Mouse (Mus musculus) right cerebral cortex, postnatal 10 days (tissue): ENCODE results near the gene 4930535I16Rik.

Experiments used
- DNase-seq, 2 experiments: peaks; one replicate each; pipeline ENCODE4 v3.0.0; 2021; ENCODE audit warnings: low spot score in 2 of 2

4930535I16Rik gene

DNA sequence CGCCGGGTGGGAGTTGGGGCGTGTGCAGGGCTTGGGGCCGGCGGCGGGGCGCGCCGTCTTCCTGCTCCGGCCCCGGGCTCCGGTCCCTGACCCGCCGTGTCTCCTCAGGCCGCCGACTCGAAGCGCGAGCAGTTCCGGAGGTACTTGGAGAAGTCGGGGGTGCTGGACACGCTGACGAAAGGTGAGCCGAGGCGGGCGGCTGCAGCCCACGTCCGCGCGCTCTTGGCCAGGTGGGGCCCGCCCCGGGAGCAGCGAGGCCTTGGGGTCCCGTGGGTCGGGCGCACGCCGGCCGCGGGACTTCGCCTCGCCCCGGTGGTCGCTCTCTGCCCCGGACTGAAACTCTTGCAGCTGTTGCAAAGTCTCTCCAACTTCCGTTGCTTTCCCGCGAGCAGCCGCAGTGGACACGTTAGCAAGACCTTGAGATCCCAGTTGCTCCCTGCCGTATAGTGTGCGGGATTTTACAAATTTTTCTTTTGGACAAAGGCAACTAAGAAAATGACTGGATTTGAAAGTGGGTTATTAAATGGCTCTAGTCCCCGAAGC lies 12.6 kb downstream of the 4930535I16Rik start:
- DNase-seq = no peak

DNA sequence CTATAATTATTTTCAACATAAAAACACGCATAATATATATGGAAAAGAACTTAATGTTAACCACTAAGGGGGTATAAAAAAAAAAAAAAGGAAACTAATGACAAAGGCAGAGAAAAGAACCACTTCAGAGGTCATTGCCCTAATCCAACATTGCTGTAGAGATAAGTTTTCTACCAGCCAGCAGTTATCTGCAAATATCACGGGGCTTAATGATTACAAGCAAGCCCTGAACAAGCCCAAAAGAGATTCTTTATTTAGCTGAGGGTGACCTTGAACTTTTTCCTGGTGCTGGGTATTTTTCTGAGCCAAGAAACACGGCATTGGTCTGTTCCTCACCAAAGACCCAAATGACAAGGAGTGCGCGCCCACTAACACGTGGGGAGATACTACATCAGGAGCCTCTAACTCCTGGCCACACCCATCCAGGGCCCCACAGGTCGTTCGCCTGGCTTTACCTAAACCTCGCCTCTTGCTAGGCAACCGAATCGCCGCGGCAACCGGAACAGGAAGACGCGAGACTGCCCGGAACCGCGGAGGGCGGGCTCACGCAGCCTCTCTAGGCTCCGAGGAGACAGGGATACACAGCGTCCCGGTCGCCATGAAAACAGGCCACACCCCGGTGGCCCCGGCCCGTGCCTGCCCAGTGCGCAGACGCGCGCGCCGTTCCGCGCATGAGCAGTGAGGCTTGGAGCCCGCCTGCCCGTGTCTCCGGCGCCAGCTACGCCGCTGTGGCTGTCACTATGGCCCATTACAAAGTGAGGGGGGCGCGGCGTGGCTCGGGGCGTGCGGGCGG lies 13.3 kb downstream of the 4930535I16Rik start, which contains the start of gene Mycbp:
TSS of gene Mycbp (plus strand) at position 500 of the 793 bp plus-strand sequence.
- DNase-seq = peak; percentile 98 to 99

DNA sequence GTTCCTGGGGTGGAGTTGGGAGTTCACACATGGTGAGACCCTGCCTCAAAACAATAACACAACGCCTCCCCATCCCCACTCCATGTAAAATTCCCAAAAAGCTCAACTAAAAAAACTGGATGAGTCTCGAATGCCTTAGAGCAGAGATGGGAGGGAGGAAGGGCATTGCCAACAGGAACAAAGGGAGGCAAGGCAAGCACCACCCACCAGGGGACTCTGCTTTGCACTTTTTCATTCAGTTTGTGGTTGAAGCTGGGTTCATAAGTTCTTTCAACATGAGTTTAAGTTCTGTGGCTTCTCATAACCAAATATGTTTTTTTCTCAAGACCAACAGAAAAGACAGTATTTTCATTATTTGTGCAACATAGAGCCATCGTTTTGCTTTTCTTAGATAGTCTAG lies 14.4 kb downstream of the 4930535I16Rik start:
- DNase-seq = no peak

DNA sequence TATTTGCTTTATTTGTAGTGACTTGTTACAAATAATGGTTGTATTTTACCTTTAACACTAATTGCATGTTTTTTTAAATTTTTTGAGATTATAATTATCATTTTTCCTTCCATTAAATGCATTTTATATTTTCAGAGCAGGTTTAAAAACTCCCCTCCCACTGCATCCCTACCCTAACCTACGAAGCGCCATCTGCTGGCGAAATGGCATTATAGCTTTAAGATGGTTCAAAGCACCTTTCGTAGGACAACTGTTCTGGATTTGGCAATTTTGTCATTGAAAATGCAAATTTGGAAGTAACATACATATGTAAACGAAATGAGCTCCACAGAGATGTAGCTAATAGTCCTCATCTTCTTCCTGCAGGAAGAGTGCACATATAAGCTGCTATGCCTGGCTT lies 19.1 kb downstream of the 4930535I16Rik start:
- DNase-seq = peak in 1 of 2 experiments; percentile 72

DNA sequence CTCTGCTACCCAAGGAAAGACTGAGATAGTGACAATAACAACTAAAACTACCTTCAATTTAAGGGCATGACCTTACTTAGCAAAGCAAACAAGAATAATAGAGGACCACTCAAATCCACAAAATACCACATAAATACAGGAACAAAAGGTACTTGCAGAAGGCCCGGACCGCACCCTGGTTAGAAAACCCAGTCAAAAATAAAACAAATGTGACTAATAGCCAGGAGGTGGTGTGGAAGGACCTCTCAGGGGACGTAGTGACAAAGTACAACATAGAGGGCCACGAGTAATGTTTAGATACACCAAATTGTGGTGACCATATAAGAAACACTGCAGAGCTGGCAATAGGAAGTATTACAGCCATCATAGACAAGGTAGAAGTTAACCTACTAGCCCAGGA lies 23.5 kb downstream of the 4930535I16Rik start:
- no peak for DNase-seq

DNA sequence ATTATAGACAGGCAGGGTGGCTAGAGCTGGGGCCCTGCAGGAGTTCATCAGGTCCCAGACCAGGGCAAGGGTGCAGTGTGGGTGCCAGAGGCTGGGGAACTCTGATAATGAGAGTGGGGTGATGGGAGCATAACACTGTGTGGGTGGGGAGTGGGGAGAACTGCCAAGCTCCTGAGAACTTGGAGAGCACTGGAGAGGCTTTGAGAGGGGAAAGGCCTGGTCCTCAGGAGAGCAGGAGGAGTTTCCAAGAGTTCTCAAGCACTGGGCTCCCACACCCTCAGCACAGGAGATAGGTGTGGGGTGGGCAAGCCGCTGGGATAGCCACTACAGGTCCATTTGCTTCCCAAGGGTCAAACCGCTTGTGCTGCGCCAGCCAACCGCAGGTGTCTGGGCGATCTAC lies 24.1 kb downstream of the 4930535I16Rik start:
- DNase-seq = no peak
